Mouse (Mus musculus): ENCODE data around the gene Pnlip.

- TF ChIP-seq CTCF (IDR thresholded peaks at IDR 0.05; ENCODE audit: low read depth) (no peak), EP300 (optimal IDR thresholded peaks at IDR 0.05) (no peak)
Measured at GRCm38 (mm10) chr19:58621646-58622045, 30.7 kb upstream of the Pnlip start.

All from stomach, postnatal 0 days (tissue).